Comparison of ENCODE assay signal across 17 mouse cellular contexts in the genomic region with DNA sequence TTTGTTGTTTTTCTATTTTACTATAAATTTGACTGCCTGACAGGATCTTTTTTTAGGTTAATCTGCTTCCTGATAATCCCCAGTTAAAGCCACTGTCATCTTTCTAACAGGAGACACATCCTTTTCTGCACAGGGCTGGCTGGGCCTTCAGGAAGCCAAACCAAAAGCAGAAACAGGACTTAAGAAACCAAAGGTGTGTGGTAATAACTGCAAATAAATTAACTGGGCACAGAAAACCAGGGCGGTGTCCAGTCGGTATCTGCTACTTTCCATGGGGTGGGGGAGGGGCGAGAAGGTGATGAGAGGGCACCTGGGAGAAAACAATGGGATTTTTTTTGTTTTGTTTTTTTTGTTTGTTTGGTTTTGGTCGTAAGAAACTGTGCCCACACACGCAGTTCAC.
"Had no signal": no experiment of that assay in that cellular context is flagged by ENCODE, and none has a peak within 500 bp of the region (broad histone marks: within the 10 kb centered on the region; RNA-seq: fewer than 3 reads in every experiment).

No protein-coding gene starts in this region.

- H3K4me2 ChIP-seq: lung, embryonic 15.5 days; midbrain, embryonic 13.5 days had no signal

- H3K27ac ChIP-seq: layer of hippocampus, adult 2 months; left cerebral cortex, adult 2 months; liver, embryonic 14.5 days; lung, embryonic 15.5 days; midbrain, embryonic 13.5 days; stomach, postnatal 0 days had no signal

- H3K9me3 ChIP-seq: lung, embryonic 15.5 days; midbrain, embryonic 13.5 days had no signal

- ATAC-seq: midbrain, embryonic 13.5 days had no signal

- DNase-seq: kidney, adult 18-20 months; kidney, adult 9 months; kidney, postnatal 25 days; layer of hippocampus, adult 9-11 months; layer of hippocampus, postnatal 36 days; lung, adult 18-20 months; lung, postnatal 10 days; lung, postnatal 36 days; right cerebral cortex, postnatal 4 days; thymus, adult 2 months; thymus, postnatal 14 days had no signal

- H3K4me3 ChIP-seq: layer of hippocampus, adult 2 months; left cerebral cortex, adult 2 months; lung, embryonic 15.5 days; midbrain, embryonic 13.5 days had no signal

- H3K9ac ChIP-seq: liver, embryonic 14.5 days; lung, embryonic 15.5 days; midbrain, embryonic 13.5 days had no signal

- H3K27me3 ChIP-seq: lung, embryonic 15.5 days; midbrain, embryonic 13.5 days had no signal
